Mouse (Mus musculus): ENCODE data around the gene Kif21b.

Kif21b gene

GRCm38 (mm10) chr1:136130951-136131558 is at the start of gene Kif21b:
Gene Kif21b, plus strand, starts transcription at chr1:136131389.
- DNase-seq (ENCODE audit: low read depth, low spot score) = peak; percentile 92

- DNase-seq (ENCODE audit: low read depth, low spot score) = no peak
These were observed 45.1 kb upstream of the Kif21b start for GRCm38 (mm10) chr1:136085988-136086685.

- no peak for DNase-seq (ENCODE audit: low read depth, low spot score)
These were observed 41.6 kb upstream of the Kif21b start for GRCm38 (mm10) chr1:136089368-136090165.

GRCm38 (mm10) chr1:136093726-136094125 is 37.5 kb upstream of the Kif21b start:
- DNase-seq (ENCODE audit: low read depth, low spot score) = no peak

- no peak for DNase-seq (ENCODE audit: low read depth, low spot score)
These were observed 36.4 kb upstream of the Kif21b start for GRCm38 (mm10) chr1:136094807-136095206.

- no peak for DNase-seq (ENCODE audit: low read depth, low spot score)
These were observed 29.1 kb upstream of the Kif21b start for GRCm38 (mm10) chr1:136102094-136102493.

GRCm38 (mm10) chr1:136102551-136102950 is 28.6 kb upstream of the Kif21b start:
- no peak for DNase-seq (ENCODE audit: low read depth, low spot score)

- DNase-seq (ENCODE audit: low read depth, low spot score) = no peak
These were observed 28.2 kb upstream of the Kif21b start for GRCm38 (mm10) chr1:136102981-136103380.

GRCm38 (mm10) chr1:136103696-136104095 is 27.5 kb upstream of the Kif21b start:
- no peak for DNase-seq (ENCODE audit: low read depth, low spot score)

GRCm38 (mm10) chr1:136104741-136105140 is 26.4 kb upstream of the Kif21b start:
- no peak for DNase-seq (ENCODE audit: low read depth, low spot score)

GRCm38 (mm10) chr1:136109464-136109863 is 21.7 kb upstream of the Kif21b start:
- DNase-seq (ENCODE audit: low read depth, low spot score) = no peak

- DNase-seq (ENCODE audit: low read depth, low spot score) = no peak
These were observed 15.0 kb upstream of the Kif21b start for GRCm38 (mm10) chr1:136116183-136116582.

- no peak for DNase-seq (ENCODE audit: low read depth, low spot score)
These were observed 14.1 kb upstream of the Kif21b start for GRCm38 (mm10) chr1:136117069-136117468.

- no peak for DNase-seq (ENCODE audit: low read depth, low spot score)
These were observed 12.3 kb upstream of the Kif21b start for GRCm38 (mm10) chr1:136118875-136119274.

GRCm38 (mm10) chr1:136119571-136120262 is 11.5 kb upstream of the Kif21b start:
- no peak for DNase-seq (ENCODE audit: low read depth, low spot score)

GRCm38 (mm10) chr1:136120263-136120603 is 11.0 kb upstream of the Kif21b start:
- no peak for DNase-seq (ENCODE audit: low read depth, low spot score)

- no peak for DNase-seq (ENCODE audit: low read depth, low spot score)
These were observed 10.4 kb upstream of the Kif21b start for GRCm38 (mm10) chr1:136120785-136121184.

GRCm38 (mm10) chr1:136122030-136122429 is 9.2 kb upstream of the Kif21b start:
- DNase-seq (ENCODE audit: low read depth, low spot score) = no peak

GRCm38 (mm10) chr1:136126159-136126765 is 4.9 kb upstream of the Kif21b start:
- no peak for DNase-seq (ENCODE audit: low read depth, low spot score)

- no peak for DNase-seq (ENCODE audit: low read depth, low spot score)
These were observed 4.3 kb upstream of the Kif21b start for GRCm38 (mm10) chr1:136126895-136127294.

GRCm38 (mm10) chr1:136127856-136128255 is 3.3 kb upstream of the Kif21b start:
- no peak for DNase-seq (ENCODE audit: low read depth, low spot score)

GRCm38 (mm10) chr1:136128416-136128815 is 2.8 kb upstream of the Kif21b start:
- no peak for DNase-seq (ENCODE audit: low read depth, low spot score)
